Mouse (Mus musculus): ENCODE measurements around the gene Cebpe. TPM values are rescaled to one million over a fixed set of nuclear protein-coding genes. Genes with fewer than 3 reads are reported as not detected.

Cebpe gene
- polyA plus RNA-seq, 1 experiment from 2014 or later = not detected

GRCm38 (mm10) chr14:54715402-54715801 is 3.4 kb upstream of the Cebpe start:
- ATAC-seq (ENCODE audit: insufficient number of reproducible peaks, insufficient read depth, low FRiP score, low read depth) = no peak
- WGBS = 74% methylated on average over 1 of the region's 1 CpGs
- H3K27ac ChIP-seq (ENCODE audit: low read length) = no peak overlapping the region
- no peak overlapping the region for H3K4me2 ChIP-seq (replicated peaks; ENCODE audit: low read depth, low read length)
- no peaks in the 10 kb centered on the region for H3K36me3 ChIP-seq (ENCODE audit: control insufficient read depth, insufficient read depth, low read length)
- H3K9ac ChIP-seq (replicated peaks; ENCODE audit: low read depth, low read length) = no peak overlapping the region
- no peaks in the 10 kb centered on the region for H3K27me3 ChIP-seq (ENCODE audit: control insufficient read depth, insufficient read depth, low read length)
- no peaks in the 10 kb centered on the region for H3K4me1 ChIP-seq (ENCODE audit: control insufficient read depth, insufficient read depth, low read length)
- no peaks in the 10 kb centered on the region for H3K9me3 ChIP-seq (ENCODE audit: control insufficient read depth, low read depth, low read length)
- no peak overlapping the region for H3K4me3 ChIP-seq (ENCODE audit: low read depth, low read length)

GRCm38 (mm10) chr14:54714617-54715081 is 2.7 kb upstream of the Cebpe start:
- Histone ChIP-seq H3K27me3 (ENCODE audit: control insufficient read depth, insufficient read depth, low read length) (no peaks in the 10 kb centered on the region), H3K4me3 (ENCODE audit: low read depth, low read length) (peak overlapping the region; percentile 22), H3K4me1 (ENCODE audit: control insufficient read depth, insufficient read depth, low read length) (no peaks in the 10 kb centered on the region), H3K9ac (replicated peaks; ENCODE audit: low read depth, low read length) (no peak overlapping the region), H3K9me3 (ENCODE audit: control insufficient read depth, low read depth, low read length) (no peaks in the 10 kb centered on the region), H3K27ac (ENCODE audit: low read length) (no peak overlapping the region), H3K4me2 (replicated peaks; ENCODE audit: low read depth, low read length) (peak overlapping the region; percentile 64), H3K36me3 (ENCODE audit: control insufficient read depth, insufficient read depth, low read length) (no peaks in the 10 kb centered on the region)
- WGBS = 3% methylated on average over 15 of the region's 15 CpGs
- peak; percentile 57; the same call in 1 of the 2 replicates for ATAC-seq (ENCODE audit: insufficient number of reproducible peaks, insufficient read depth, low FRiP score, low read depth)

GRCm38 (mm10) chr14:54714121-54714520 is 2.1 kb upstream of the Cebpe start:
- Histone ChIP-seq H3K27me3 (ENCODE audit: control insufficient read depth, insufficient read depth, low read length) (no peaks in the 10 kb centered on the region), H3K9me3 (ENCODE audit: control insufficient read depth, low read depth, low read length) (no peaks in the 10 kb centered on the region), H3K4me1 (ENCODE audit: control insufficient read depth, insufficient read depth, low read length) (no peaks in the 10 kb centered on the region), H3K27ac (ENCODE audit: low read length) (no peak overlapping the region), H3K9ac (replicated peaks; ENCODE audit: low read depth, low read length) (no peak overlapping the region), H3K4me3 (ENCODE audit: low read depth, low read length) (peak overlapping the region; percentile 22), H3K4me2 (replicated peaks; ENCODE audit: low read depth, low read length) (peak overlapping the region; percentile 64), H3K36me3 (ENCODE audit: control insufficient read depth, insufficient read depth, low read length) (no peaks in the 10 kb centered on the region)
- ATAC-seq (ENCODE audit: insufficient number of reproducible peaks, insufficient read depth, low FRiP score, low read depth) = peak; percentile 53; the same call in 1 of the 2 replicates
- WGBS = under 1% methylated on average over 13 of the region's 13 CpGs

- H3K27me3 ChIP-seq (ENCODE audit: control insufficient read depth, insufficient read depth, low read length) = no peaks in the 10 kb centered on the region
- H3K27ac ChIP-seq (ENCODE audit: low read length) = no peak overlapping the region
- H3K9ac ChIP-seq (replicated peaks; ENCODE audit: low read depth, low read length) = no peak overlapping the region
- no peak overlapping the region for H3K4me3 ChIP-seq (ENCODE audit: low read depth, low read length)
- no peaks in the 10 kb centered on the region for H3K4me1 ChIP-seq (ENCODE audit: control insufficient read depth, insufficient read depth, low read length)
- H3K9me3 ChIP-seq (ENCODE audit: control insufficient read depth, low read depth, low read length) = no peaks in the 10 kb centered on the region
- ATAC-seq (ENCODE audit: insufficient number of reproducible peaks, insufficient read depth, low FRiP score, low read depth) = no peak
- no peaks in the 10 kb centered on the region for H3K36me3 ChIP-seq (ENCODE audit: control insufficient read depth, insufficient read depth, low read length)
- 71% methylated on average over 8 of the region's 8 CpGs for WGBS
- no peak overlapping the region for H3K4me2 ChIP-seq (replicated peaks; ENCODE audit: low read depth, low read length)
Observed at GRCm38 (mm10) chr14:54712861-54713260, 887 bp upstream of the Cebpe start.

GRCm38 (mm10) chr14:54709054-54709453 is 2.9 kb downstream of the Cebpe start:
- no peaks in the 10 kb centered on the region for H3K36me3 ChIP-seq (ENCODE audit: control insufficient read depth, insufficient read depth, low read length)
- no peaks in the 10 kb centered on the region for H3K27me3 ChIP-seq (ENCODE audit: control insufficient read depth, insufficient read depth, low read length)
- no peak overlapping the region for H3K27ac ChIP-seq (ENCODE audit: low read length)
- no peak for ATAC-seq (ENCODE audit: insufficient number of reproducible peaks, insufficient read depth, low FRiP score, low read depth)
- H3K4me1 ChIP-seq (ENCODE audit: control insufficient read depth, insufficient read depth, low read length) = no peaks in the 10 kb centered on the region
- WGBS = 84% methylated on average over 9 of the region's 9 CpGs
- H3K4me3 ChIP-seq (ENCODE audit: low read depth, low read length) = no peak overlapping the region
- no peak overlapping the region for H3K4me2 ChIP-seq (replicated peaks; ENCODE audit: low read depth, low read length)
- H3K9ac ChIP-seq (replicated peaks; ENCODE audit: low read depth, low read length) = no peak overlapping the region
- H3K9me3 ChIP-seq (ENCODE audit: control insufficient read depth, low read depth, low read length) = no peaks in the 10 kb centered on the region

GRCm38 (mm10) chr14:54706589-54707320 is 5.2 kb downstream of the Cebpe start:
- 47% methylated on average over 17 of the region's 17 CpGs for whole genome bisulfite sequencing
- Histone ChIP-seq H3K4me1 (ENCODE audit: control insufficient read depth, insufficient read depth, low read length) (no peaks in the 10 kb centered on the region), H3K36me3 (ENCODE audit: control insufficient read depth, insufficient read depth, low read length) (no peaks in the 10 kb centered on the region), H3K9ac (replicated peaks; ENCODE audit: low read depth, low read length) (no peak overlapping the region), H3K27ac (ENCODE audit: low read length) (no peak overlapping the region), H3K4me3 (ENCODE audit: low read depth, low read length) (no peak overlapping the region), H3K9me3 (ENCODE audit: control insufficient read depth, low read depth, low read length) (no peaks in the 10 kb centered on the region), H3K4me2 (replicated peaks; ENCODE audit: low read depth, low read length) (no peak overlapping the region), H3K27me3 (ENCODE audit: control insufficient read depth, insufficient read depth, low read length) (no peaks in the 10 kb centered on the region)
- no peak for ATAC-seq (ENCODE audit: insufficient number of reproducible peaks, insufficient read depth, low FRiP score, low read depth)

- ATAC-seq (ENCODE audit: insufficient number of reproducible peaks, insufficient read depth, low FRiP score, low read depth) = peak; percentile 35; the same call in 1 of the 2 replicates
- no peak overlapping the region for H3K4me3 ChIP-seq (ENCODE audit: low read depth, low read length)
- H3K9me3 ChIP-seq (ENCODE audit: control insufficient read depth, low read depth, low read length) = no peaks in the 10 kb centered on the region
- no peak overlapping the region for H3K4me2 ChIP-seq (replicated peaks; ENCODE audit: low read depth, low read length)
- H3K4me1 ChIP-seq (ENCODE audit: control insufficient read depth, insufficient read depth, low read length) = no peaks in the 10 kb centered on the region
- no peaks in the 10 kb centered on the region for H3K36me3 ChIP-seq (ENCODE audit: control insufficient read depth, insufficient read depth, low read length)
- H3K27me3 ChIP-seq (ENCODE audit: control insufficient read depth, insufficient read depth, low read length) = no peaks in the 10 kb centered on the region
- 36% methylated on average over 5 of the region's 5 CpGs for WGBS
- no peak overlapping the region for H3K9ac ChIP-seq (replicated peaks; ENCODE audit: low read depth, low read length)
- H3K27ac ChIP-seq (ENCODE audit: low read length) = no peak overlapping the region
Observed at GRCm38 (mm10) chr14:54705844-54706243, 6.1 kb downstream of the Cebpe start.

GRCm38 (mm10) chr14:54703207-54703606 is 8.8 kb downstream of the Cebpe start:
- WGBS = 69% methylated on average over 10 of the region's 10 CpGs
- no peak overlapping the region for H3K9ac ChIP-seq (replicated peaks; ENCODE audit: low read depth, low read length)
- no peak overlapping the region for H3K27ac ChIP-seq (ENCODE audit: low read length)
- no peak overlapping the region for H3K4me2 ChIP-seq (replicated peaks; ENCODE audit: low read depth, low read length)
- H3K9me3 ChIP-seq (ENCODE audit: control insufficient read depth, low read depth, low read length) = no peaks in the 10 kb centered on the region
- no peaks in the 10 kb centered on the region for H3K27me3 ChIP-seq (ENCODE audit: control insufficient read depth, insufficient read depth, low read length)
- no peak for ATAC-seq (ENCODE audit: insufficient number of reproducible peaks, insufficient read depth, low FRiP score, low read depth)
- no peak overlapping the region for H3K4me3 ChIP-seq (ENCODE audit: low read depth, low read length)
- H3K4me1 ChIP-seq (ENCODE audit: control insufficient read depth, insufficient read depth, low read length) = no peaks in the 10 kb centered on the region
- no peaks in the 10 kb centered on the region for H3K36me3 ChIP-seq (ENCODE audit: control insufficient read depth, insufficient read depth, low read length)

- H3K36me3 ChIP-seq (ENCODE audit: control insufficient read depth, insufficient read depth, low read length) = no peaks in the 10 kb centered on the region
- 0 out of 2 replicates have a peak, but pooled peaks have one; percentile 15 for ATAC-seq (ENCODE audit: insufficient number of reproducible peaks, insufficient read depth, low FRiP score, low read depth)
Observed at GRCm38 (mm10) chr14:54701298-54701697, 10.7 kb downstream of the Cebpe start.

More at GRCm38 (mm10) chr14:54701298-54701697, 10.7 kb downstream of the Cebpe start:
- Histone ChIP-seq H3K27ac (ENCODE audit: low read length) (no peak overlapping the region), H3K9ac (replicated peaks; ENCODE audit: low read depth, low read length) (no peak overlapping the region), H3K4me2 (replicated peaks; ENCODE audit: low read depth, low read length) (no peak overlapping the region), H3K4me1 (ENCODE audit: control insufficient read depth, insufficient read depth, low read length) (no peaks in the 10 kb centered on the region), H3K4me3 (ENCODE audit: low read depth, low read length) (no peak overlapping the region), H3K9me3 (ENCODE audit: control insufficient read depth, low read depth, low read length) (no peaks in the 10 kb centered on the region), H3K27me3 (ENCODE audit: control insufficient read depth, insufficient read depth, low read length) (no peaks in the 10 kb centered on the region)
- 11% methylated on average over 6 of the region's 6 CpGs for WGBS

Measured in stomach, embryonic 14.5 days (tissue).